Mouse (Mus musculus) activated CD4-positive, CD25-positive, alpha-beta regulatory T cell, adult 4 months (primary cell): ENCODE data around the gene Angel2. TPM values are rescaled to one million over a fixed set of nuclear protein-coding genes. Genes with fewer than 3 reads are reported as not detected.

Experiments
- ATAC-seq: one replicate; pipeline ENCODE4 v1.8.0; 2017
- polyA plus RNA-seq, 2 experiments: library from polyadenylated mRNA; unstranded; fragments of 100-300 nt; shearing (Covaris generic); gene quantifications; one replicate each; pipeline ENCODE4 v1.2.1; 2017

The Angel2 gene
- polyA plus RNA-seq, 2 experiments from 2014 or later, result 42.1 to 53.8 TPM

GRCm38 (mm10) chr1:190929010-190929695 is 4.2 kb downstream of the Angel2 start:
- peak; percentile 26 for ATAC-seq

- no peak for ATAC-seq
Measured at GRCm38 (mm10) chr1:190930181-190930580, 5.3 kb downstream of the Angel2 start.

- ATAC-seq, result no peak
Measured at GRCm38 (mm10) chr1:190939803-190940202, 14.9 kb downstream of the Angel2 start.

GRCm38 (mm10) chr1:190944109-190944760 is 19.3 kb downstream of the Angel2 start:
- ATAC-seq, result peak; percentile 88

- no peak for ATAC-seq
Measured at GRCm38 (mm10) chr1:190947986-190948385, 23.1 kb downstream of the Angel2 start.

- no peak for ATAC-seq
Measured at GRCm38 (mm10) chr1:190948439-190948838, 23.5 kb downstream of the Angel2 start.

- ATAC-seq, result no peak
Measured at GRCm38 (mm10) chr1:190948846-190949245, 23.9 kb downstream of the Angel2 start.

- ATAC-seq, result no peak
Measured at GRCm38 (mm10) chr1:190951014-190951413, 26.1 kb downstream of the Angel2 start.

- no peak for ATAC-seq
Measured at GRCm38 (mm10) chr1:190953009-190953408, 28.1 kb downstream of the Angel2 start.

GRCm38 (mm10) chr1:190958821-190959220 is 33.9 kb downstream of the Angel2 start:
- no peak for ATAC-seq

GRCm38 (mm10) chr1:190962760-190963159 is 37.8 kb downstream of the Angel2 start:
- no peak for ATAC-seq

GRCm38 (mm10) chr1:190964992-190965780 is 40.3 kb downstream of the Angel2 start:
- ATAC-seq, result no peak

- no peak for ATAC-seq
Measured at GRCm38 (mm10) chr1:190968010-190968409, 43.1 kb downstream of the Angel2 start.

- ATAC-seq, result no peak
Measured at GRCm38 (mm10) chr1:190971708-190972610, 47.0 kb downstream of the Angel2 start.

- ATAC-seq, result no peak
Measured at GRCm38 (mm10) chr1:190972612-190973192, 47.8 kb downstream of the Angel2 start.

- ATAC-seq, result no peak
Measured at GRCm38 (mm10) chr1:190974191-190974590, 49.3 kb downstream of the Angel2 start.

- ATAC-seq, result no peak
Measured at GRCm38 (mm10) chr1:190974833-190975232, 49.9 kb downstream of the Angel2 start.

GRCm38 (mm10) chr1:190976887-190977573 is 52.1 kb downstream of the Angel2 start:
- ATAC-seq, result no peak

GRCm38 (mm10) chr1:190978001-190978400 is 53.1 kb downstream of the Angel2 start:
- no peak for ATAC-seq

- ATAC-seq, result no peak
Measured at GRCm38 (mm10) chr1:190978511-190979073, 53.7 kb downstream of the Angel2 start.

- ATAC-seq, result no peak
Measured at GRCm38 (mm10) chr1:190979100-190979563, 54.2 kb downstream of the Angel2 start, which contains the start of gene Vash2. Gene Vash2 (minus strand): TSS chr1:190979296.
